13 mouse cellular contexts compared by ENCODE assay signal in genomic region chr14:27332359-27332987, GRCm38 (mm10).
A peak's percentile ranks its signal among the peaks of the same experiment; 100 is the strongest.
DNase-seq lines count a peak whose midpoint lies in the region; ATAC-seq lines count a peak whose summit lies in the region.
"Had no signal": no experiment of that assay in that cellular context is flagged by ENCODE, and none has a peak within 500 bp of the region (broad histone marks: within the 10 kb centered on the region; RNA-seq: fewer than 3 reads in every experiment).

No protein-coding gene starts in this region.

- H3K4me1 ChIP-seq in hindbrain, embryonic 15.5 days (replicated peaks): peaks cover 29% of the 10 kb centered on the region
- peaks cover 20% of the 10 kb centered on the region for H3K4me1 ChIP-seq in hindbrain, embryonic 13.5 days (replicated peaks)
- peaks cover 4% of the 10 kb centered on the region; the same call in 1 of the 2 replicates for H3K4me1 ChIP-seq in liver, embryonic 11.5 days (replicated peaks; ENCODE audit: control insufficient read depth, insufficient read depth, low read length)

- no peaks in the 10 kb centered on the region for H3K9me3 ChIP-seq in hindbrain, embryonic 15.5 days
- H3K9me3 ChIP-seq in hindbrain, embryonic 13.5 days: no peaks in the 10 kb centered on the region
- no peaks in the 10 kb centered on the region for H3K9me3 ChIP-seq in liver, embryonic 11.5 days (ENCODE audit: control insufficient read depth, low read length)
- H3K9me3 ChIP-seq: kidney, embryonic 15.5 days had no signal

- H3K27ac ChIP-seq in hindbrain, embryonic 15.5 days (replicated peaks): peak overlapping the region; percentile 46
- H3K27ac ChIP-seq in hindbrain, embryonic 13.5 days: no peak overlapping the region
- no peak overlapping the region for H3K27ac ChIP-seq in liver, embryonic 11.5 days (ENCODE audit: low read depth, low read length)
- H3K27ac ChIP-seq: kidney, embryonic 15.5 days; left cerebral cortex, adult 2 months had no signal

- H3K4me3 ChIP-seq in hindbrain, embryonic 15.5 days: no peak overlapping the region
- H3K4me3 ChIP-seq in hindbrain, embryonic 13.5 days: no peak overlapping the region
- H3K4me3 ChIP-seq in liver, embryonic 11.5 days (ENCODE audit: low read depth, low read length): no peak overlapping the region
- H3K4me3 ChIP-seq: kidney, embryonic 15.5 days; left cerebral cortex, adult 2 months; myocyte had no signal

- H3K36me3 ChIP-seq in hindbrain, embryonic 15.5 days: no peaks in the 10 kb centered on the region
- no peaks in the 10 kb centered on the region for H3K36me3 ChIP-seq in hindbrain, embryonic 13.5 days
- no peaks in the 10 kb centered on the region for H3K36me3 ChIP-seq in liver, embryonic 11.5 days (ENCODE audit: control insufficient read depth, insufficient read depth, low read length)
- H3K36me3 ChIP-seq: kidney, embryonic 15.5 days had no signal

- no peak for ATAC-seq in cerebellum, adult (ENCODE audit: insufficient number of reproducible peaks, low FRiP score, low TSS enrichment)
- peak; percentile 44; the same call in 1 of the 2 replicates for ATAC-seq in hindbrain, embryonic 15.5 days (ENCODE audit: low FRiP score, low read depth)
- ATAC-seq in hindbrain, embryonic 13.5 days (ENCODE audit: low FRiP score): no peak
- ATAC-seq in liver, embryonic 11.5 days (replicated peaks; ENCODE audit: low FRiP score): no peak

- peak; percentile 71 to 80 for DNase-seq in cerebellum, postnatal 10 days
- peak; percentile 47 for DNase-seq in adipocyte (ENCODE audit: low spot score)
- DNase-seq in heart, postnatal 4 days: peak; percentile 68
- DNase-seq in liver, embryonic 11.5 days (ENCODE audit: low spot score): no peak
- DNase-seq in thymus, postnatal 36 days: no peak
- DNase-seq: lung, postnatal 10 days; right cerebral cortex, postnatal 25 days had no signal

- no peak overlapping the region for H3K4me2 ChIP-seq in hindbrain, embryonic 15.5 days
- no peak overlapping the region for H3K4me2 ChIP-seq in hindbrain, embryonic 13.5 days
- H3K4me2 ChIP-seq in liver, embryonic 11.5 days: no peak overlapping the region
- H3K4me2 ChIP-seq: kidney, embryonic 15.5 days had no signal

- peaks cover 17% of the 10 kb centered on the region for H3K27me3 ChIP-seq in hindbrain, embryonic 15.5 days
- H3K27me3 ChIP-seq in hindbrain, embryonic 13.5 days: peaks cover 37% of the 10 kb centered on the region
- H3K27me3 ChIP-seq in liver, embryonic 11.5 days (replicated peaks; ENCODE audit: control insufficient read depth, insufficient read depth, low read length): no peaks in the 10 kb centered on the region; the same call in 1 of the 2 replicates

- WGBS in hindbrain, embryonic 15.5 days: 52% methylated on average over 4 of the region's 4 CpGs
- 43% methylated on average over 4 of the region's 4 CpGs for WGBS in hindbrain, embryonic 13.5 days
- 60% methylated on average over 4 of the region's 4 CpGs for WGBS in liver, embryonic 11.5 days

- H3K9ac ChIP-seq in hindbrain, embryonic 15.5 days: no peak overlapping the region
- H3K9ac ChIP-seq in hindbrain, embryonic 13.5 days: no peak overlapping the region
- H3K9ac ChIP-seq in liver, embryonic 11.5 days (ENCODE audit: low read depth, low read length): no peak overlapping the region
- H3K9ac ChIP-seq: kidney, embryonic 15.5 days had no signal

Comparison
In these comparisons a context has a peak if more than half of its experiments do, and no peak if none do; other contexts are left out.
1. DNase-seq: peak in cerebellum, postnatal 10 days (2 of 2), adipocyte (single experiment) and heart, postnatal 4 days (single experiment); none in liver, embryonic 11.5 days (single experiment) and thymus, postnatal 36 days (0 of 2).